Mouse (Mus musculus): ENCODE measurements around the gene Cand1. TPM values are rescaled to one million over a fixed set of nuclear protein-coding genes. Genes with fewer than 3 reads are reported as not detected.

Gene Cand1
- total and polyA plus RNA-seq, 2 experiments from 2014 or later, result 30.7 to 116 TPM

GRCm38 (mm10) chr10:119239633-119239968 lies 254 bp downstream of the Cand1 start:
- no peaks in the 10 kb centered on the region for H3K36me3 ChIP-seq (ENCODE audit: insufficient read depth, low read length)
- H3K4me2 ChIP-seq (ENCODE audit: low read depth, low read length, poor library complexity, severe bottlenecking), result peak overlapping the region; percentile 77
- peak overlapping the region; percentile 98 for H3K4me3 ChIP-seq (ENCODE audit: low read depth, low read length)
- no peak for TF ChIP-seq CTCF (IDR thresholded peaks at IDR 0.05)
- H3K9me3 ChIP-seq (ENCODE audit: low read length), result no peaks in the 10 kb centered on the region
- ATAC-seq (ENCODE audit: low FRiP score), result peak; percentile 59; the same call in 1 of the 2 replicates
- peaks cover 9% of the 10 kb centered on the region for H3K4me1 ChIP-seq (ENCODE audit: insufficient read depth, low read length)
- DNase-seq (ENCODE audit: low spot score), result no peak
- no peaks in the 10 kb centered on the region for H3K27me3 ChIP-seq (ENCODE audit: insufficient read depth, low read length)
- WGBS, result 0% methylated on average over 32 of the region's 37 CpGs
- peak overlapping the region; percentile 96 for H3K27ac ChIP-seq (ENCODE audit: low read depth, low read length)
- peak overlapping the region; percentile 98 for H3K9ac ChIP-seq (replicated peaks; ENCODE audit: low read length, poor library complexity, severe bottlenecking)

- H3K4me1 ChIP-seq (ENCODE audit: insufficient read depth, low read length), result peaks cover 9% of the 10 kb centered on the region
- H3K27ac ChIP-seq (ENCODE audit: low read depth, low read length), result peak overlapping the region; percentile 96
- no peaks in the 10 kb centered on the region for H3K36me3 ChIP-seq (ENCODE audit: insufficient read depth, low read length)
- no peaks in the 10 kb centered on the region for H3K27me3 ChIP-seq (ENCODE audit: insufficient read depth, low read length)
- no peaks in the 10 kb centered on the region for H3K9me3 ChIP-seq (ENCODE audit: low read length)
- under 1% methylated on average over 45 of the region's 54 CpGs for WGBS
- peak; percentile 47 for DNase-seq (ENCODE audit: low spot score)
- peak overlapping the region; percentile 98 for H3K4me3 ChIP-seq (ENCODE audit: low read depth, low read length)
- TF ChIP-seq CTCF (IDR thresholded peaks at IDR 0.05), result no peak
- H3K9ac ChIP-seq (replicated peaks; ENCODE audit: low read length, poor library complexity, severe bottlenecking), result peak overlapping the region; percentile 98
- peak; percentile 11; the same call in 1 of the 2 replicates for ATAC-seq (ENCODE audit: low FRiP score)
- H3K4me2 ChIP-seq (ENCODE audit: low read depth, low read length, poor library complexity, severe bottlenecking), result peak overlapping the region; percentile 77
Measured at GRCm38 (mm10) chr10:119238985-119239631, 747 bp downstream of the Cand1 start.

- no peak overlapping the region for H3K4me3 ChIP-seq (ENCODE audit: low read depth, low read length)
- no peak overlapping the region for H3K27ac ChIP-seq (ENCODE audit: low read depth, low read length)
- no peak overlapping the region for H3K4me2 ChIP-seq (ENCODE audit: low read depth, low read length, poor library complexity, severe bottlenecking)
- TF ChIP-seq CTCF (IDR thresholded peaks at IDR 0.05), result no peak
- H3K27me3 ChIP-seq (ENCODE audit: insufficient read depth, low read length), result no peaks in the 10 kb centered on the region
- no peaks in the 10 kb centered on the region for H3K36me3 ChIP-seq (ENCODE audit: insufficient read depth, low read length)
- peaks cover 6% of the 10 kb centered on the region; the same call in 1 of the 2 replicates for H3K4me1 ChIP-seq (ENCODE audit: insufficient read depth, low read length)
- no peak overlapping the region for H3K9ac ChIP-seq (replicated peaks; ENCODE audit: low read length, poor library complexity, severe bottlenecking)
- H3K9me3 ChIP-seq (ENCODE audit: low read length), result no peaks in the 10 kb centered on the region
- 86% methylated on average over 5 of the region's 5 CpGs for WGBS
- DNase-seq (ENCODE audit: low spot score) (no peak), ATAC-seq (ENCODE audit: low FRiP score) (no peak)
Measured at GRCm38 (mm10) chr10:119231526-119231925, 8.3 kb downstream of the Cand1 start.

GRCm38 (mm10) chr10:119230703-119231102 lies 9.2 kb downstream of the Cand1 start:
- H3K27me3 ChIP-seq (ENCODE audit: insufficient read depth, low read length), result no peaks in the 10 kb centered on the region
- WGBS, result 83% methylated on average over 4 of the region's 4 CpGs
- no peak overlapping the region for H3K4me3 ChIP-seq (ENCODE audit: low read depth, low read length)
- no peak for DNase-seq (ENCODE audit: low spot score)
- no peaks in the 10 kb centered on the region for H3K9me3 ChIP-seq (ENCODE audit: low read length)
- H3K4me2 ChIP-seq (ENCODE audit: low read depth, low read length, poor library complexity, severe bottlenecking), result no peak overlapping the region
- H3K9ac ChIP-seq (replicated peaks; ENCODE audit: low read length, poor library complexity, severe bottlenecking), result no peak overlapping the region
- H3K27ac ChIP-seq (ENCODE audit: low read depth, low read length), result no peak overlapping the region
- peaks cover 7% of the 10 kb centered on the region; the same call in 1 of the 2 replicates for H3K36me3 ChIP-seq (ENCODE audit: insufficient read depth, low read length)
- H3K4me1 ChIP-seq (ENCODE audit: insufficient read depth, low read length), result peaks cover 6% of the 10 kb centered on the region; the same call in 1 of the 2 replicates
- ATAC-seq (ENCODE audit: low FRiP score), result no peak
- TF ChIP-seq CTCF (IDR thresholded peaks at IDR 0.05), result no peak

- no peaks in the 10 kb centered on the region for H3K9me3 ChIP-seq (ENCODE audit: low read length)
- H3K4me1 ChIP-seq (ENCODE audit: insufficient read depth, low read length), result peaks cover 6% of the 10 kb centered on the region; the same call in 1 of the 2 replicates
- DNase-seq (ENCODE audit: low spot score), result no peak
- ATAC-seq (ENCODE audit: low FRiP score), result no peak
- H3K27ac ChIP-seq (ENCODE audit: low read depth, low read length), result no peak overlapping the region
- peaks cover 12% of the 10 kb centered on the region; the same call in 1 of the 2 replicates for H3K36me3 ChIP-seq (ENCODE audit: insufficient read depth, low read length)
- no peak overlapping the region for H3K4me2 ChIP-seq (ENCODE audit: low read depth, low read length, poor library complexity, severe bottlenecking)
- H3K9ac ChIP-seq (replicated peaks; ENCODE audit: low read length, poor library complexity, severe bottlenecking), result no peak overlapping the region
- 62% methylated on average over 5 of the region's 5 CpGs for WGBS
- no peak for TF ChIP-seq CTCF (IDR thresholded peaks at IDR 0.05)
- H3K4me3 ChIP-seq (ENCODE audit: low read depth, low read length), result no peak overlapping the region
- H3K27me3 ChIP-seq (ENCODE audit: insufficient read depth, low read length), result no peaks in the 10 kb centered on the region
Measured at GRCm38 (mm10) chr10:119230074-119230669, 9.7 kb downstream of the Cand1 start.

- no peak overlapping the region for H3K27ac ChIP-seq (ENCODE audit: low read depth, low read length)
Measured at GRCm38 (mm10) chr10:119223686-119224085, 16.2 kb downstream of the Cand1 start.

More at GRCm38 (mm10) chr10:119223686-119224085, 16.2 kb downstream of the Cand1 start:
- H3K9me3 ChIP-seq (ENCODE audit: low read length), result no peaks in the 10 kb centered on the region
- DNase-seq (ENCODE audit: low spot score) (no peak), ATAC-seq (ENCODE audit: low FRiP score) (no peak)
- no peaks in the 10 kb centered on the region for H3K27me3 ChIP-seq (ENCODE audit: insufficient read depth, low read length)
- no peak for TF ChIP-seq CTCF (IDR thresholded peaks at IDR 0.05)
- no peak overlapping the region for H3K4me2 ChIP-seq (ENCODE audit: low read depth, low read length, poor library complexity, severe bottlenecking)
- H3K36me3 ChIP-seq (ENCODE audit: insufficient read depth, low read length), result peaks cover 16% of the 10 kb centered on the region
- 0 out of 2 replicates have a peak, but pooled peaks cover 7% of the 10 kb centered on the region for H3K4me1 ChIP-seq (ENCODE audit: insufficient read depth, low read length)
- H3K4me3 ChIP-seq (ENCODE audit: low read depth, low read length), result no peak overlapping the region
- WGBS, result 82% methylated on average over 4 of the region's 4 CpGs
- no peak overlapping the region for H3K9ac ChIP-seq (replicated peaks; ENCODE audit: low read length, poor library complexity, severe bottlenecking)
